Mouse (Mus musculus): ENCODE data around the gene Efcab6.

The Efcab6 gene

GRCm38 (mm10) chr15:83877898-83878297, 187.3 kb downstream of the Efcab6 start:
- DNase-seq (ENCODE audit: low spot score) = no peak

GRCm38 (mm10) chr15:83877155-83877866, 187.9 kb downstream of the Efcab6 start:
- no peak for DNase-seq (ENCODE audit: low spot score)

GRCm38 (mm10) chr15:83870936-83871335, 194.2 kb downstream of the Efcab6 start:
- DNase-seq (ENCODE audit: low spot score) = no peak

GRCm38 (mm10) chr15:83865626-83866025, 199.6 kb downstream of the Efcab6 start:
- DNase-seq (ENCODE audit: low spot score) = no peak

GRCm38 (mm10) chr15:83857129-83857528, 208.1 kb downstream of the Efcab6 start:
- DNase-seq (ENCODE audit: low spot score) = peak; percentile 41

GRCm38 (mm10) chr15:83853400-83853811, 211.8 kb downstream of the Efcab6 start:
- DNase-seq (ENCODE audit: low spot score) = no peak

- DNase-seq (ENCODE audit: low spot score) = no peak
Observed at GRCm38 (mm10) chr15:83848193-83848592, 217.0 kb downstream of the Efcab6 start.

GRCm38 (mm10) chr15:83847512-83847911, 217.7 kb downstream of the Efcab6 start:
- no peak for DNase-seq (ENCODE audit: low spot score)

- DNase-seq (ENCODE audit: low spot score) = no peak
Observed at GRCm38 (mm10) chr15:83846592-83846991, 218.6 kb downstream of the Efcab6 start.

- no peak for DNase-seq (ENCODE audit: low spot score)
Observed at GRCm38 (mm10) chr15:83845734-83846133, 219.4 kb downstream of the Efcab6 start.

GRCm38 (mm10) chr15:83842915-83843789, 222.0 kb downstream of the Efcab6 start:
- DNase-seq (ENCODE audit: low spot score) = no peak

- no peak for DNase-seq (ENCODE audit: low spot score)
Observed at GRCm38 (mm10) chr15:83842419-83842818, 222.8 kb downstream of the Efcab6 start.

- no peak for DNase-seq (ENCODE audit: low spot score)
Observed at GRCm38 (mm10) chr15:83840950-83841719, 224.0 kb downstream of the Efcab6 start.

GRCm38 (mm10) chr15:83832265-83832664, 232.9 kb downstream of the Efcab6 start:
- DNase-seq (ENCODE audit: low spot score) = no peak

GRCm38 (mm10) chr15:83829226-83829625, 236.0 kb downstream of the Efcab6 start:
- no peak for DNase-seq (ENCODE audit: low spot score)

- DNase-seq (ENCODE audit: low spot score) = no peak
Observed at GRCm38 (mm10) chr15:83828011-83828410, 237.2 kb downstream of the Efcab6 start.

All from ovary, postnatal 10 days (tissue).